Mouse (Mus musculus) adrenal gland, adult 8-10 months (tissue): ENCODE data around the gene Tor4a. TPM values are rescaled to one million over a fixed set of nuclear protein-coding genes. Genes with fewer than 3 reads are reported as not detected.
A peak's percentile ranks its signal among the peaks of the same experiment; 100 is the strongest.

Source experiments
- DNase-seq: peaks from one replicate; pipeline ENCODE4 v3.0.0; 2022
- total RNA-seq, 4 experiments: library from RNA; stranded (reverse); gene quantifications; 2 replicates each; pipeline ENCODE4 v1.2.4; 2022

The Tor4a gene
- total RNA-seq, 4 experiments from 2014 or later: 27.4 to 35.0 (median 31.7) TPM

GRCm38 (mm10) chr2:25224766-25225752 is 28.4 kb upstream of the Tor4a start:
- peak; percentile 100 for DNase-seq

GRCm38 (mm10) chr2:25224492-25224765 is 27.7 kb upstream of the Tor4a start, which contains the start of gene Tubb4b:
Gene Tubb4b (minus strand): TSS chr2:25224702.
- DNase-seq: no peak

- DNase-seq: peak; percentile 86
These were observed 27.2 kb upstream of the Tor4a start for GRCm38 (mm10) chr2:25223681-25224491.

- no peak for DNase-seq
These were observed 24.7 kb upstream of the Tor4a start for GRCm38 (mm10) chr2:25221331-25221772.

- no peak for DNase-seq
These were observed 21.8 kb upstream of the Tor4a start, which contains the start of gene Fam166a for GRCm38 (mm10) chr2:25218445-25218844. Gene Fam166a (plus strand): TSS chr2:25218745.

- no peak for DNase-seq
These were observed 21.0 kb upstream of the Tor4a start for GRCm38 (mm10) chr2:25217666-25218065.

GRCm38 (mm10) chr2:25214444-25214843 is 17.8 kb upstream of the Tor4a start, which contains the start of gene Stpg3:
Gene Stpg3 (minus strand): TSS chr2:25214637.
- DNase-seq: no peak

- DNase-seq: no peak
These were observed 16.7 kb upstream of the Tor4a start for GRCm38 (mm10) chr2:25213266-25213865.

DNA sequence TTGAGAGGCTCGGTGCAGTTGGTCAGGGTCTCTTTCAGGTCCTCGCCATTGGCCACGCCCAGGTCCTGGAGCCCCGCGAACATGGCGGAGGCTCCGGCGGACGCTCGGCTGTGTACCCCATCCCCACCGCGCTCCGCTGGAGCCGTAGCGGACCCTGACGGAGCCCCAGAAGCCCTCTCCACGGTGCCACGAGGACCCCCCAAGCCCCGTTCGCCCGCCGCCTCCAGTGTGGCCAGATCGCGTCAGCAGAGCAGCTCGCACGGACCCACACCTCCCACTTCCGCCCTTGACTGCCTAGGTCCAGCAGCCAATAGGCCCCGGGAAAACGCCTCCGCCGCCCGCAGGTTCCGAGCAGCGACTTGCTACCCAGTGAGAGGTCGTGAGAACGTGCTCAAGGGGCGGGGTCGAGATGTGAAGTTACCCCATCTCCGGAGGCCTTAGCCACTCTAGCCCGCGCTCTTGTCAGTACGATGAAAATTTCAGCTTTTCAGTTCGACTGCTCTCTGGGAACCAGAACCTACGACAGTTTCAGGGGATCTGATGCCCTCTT is 14.5 kb upstream of the Tor4a start, which contains the start of gene Nelfb:
Gene Nelfb (minus strand): TSS at position 369 of the 550 bp plus-strand sequence.
- DNase-seq: peak; percentile 86

GRCm38 (mm10) chr2:25210686-25211085 is 14.0 kb upstream of the Tor4a start:
- no peak for DNase-seq

DNA sequence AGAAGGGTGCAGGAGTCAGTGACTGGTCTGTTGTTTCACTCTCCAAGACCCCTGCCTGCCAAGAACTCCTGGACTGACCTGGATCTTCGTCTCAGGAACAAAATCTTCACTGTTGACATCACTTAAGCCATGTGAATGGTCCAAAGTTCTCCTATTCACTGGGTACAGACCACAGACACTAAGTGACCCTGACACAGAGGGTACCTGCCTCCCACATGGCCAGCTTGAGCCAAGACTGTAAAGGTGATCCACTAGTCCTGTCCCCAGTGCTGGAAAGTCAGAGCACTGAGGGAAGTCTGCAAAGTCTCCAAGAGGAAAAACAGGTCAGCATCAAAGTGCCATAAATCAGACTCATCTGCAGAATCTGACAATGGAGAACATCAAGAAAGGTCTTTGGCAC is 10.9 kb upstream of the Tor4a start:
- DNase-seq: no peak

DNA sequence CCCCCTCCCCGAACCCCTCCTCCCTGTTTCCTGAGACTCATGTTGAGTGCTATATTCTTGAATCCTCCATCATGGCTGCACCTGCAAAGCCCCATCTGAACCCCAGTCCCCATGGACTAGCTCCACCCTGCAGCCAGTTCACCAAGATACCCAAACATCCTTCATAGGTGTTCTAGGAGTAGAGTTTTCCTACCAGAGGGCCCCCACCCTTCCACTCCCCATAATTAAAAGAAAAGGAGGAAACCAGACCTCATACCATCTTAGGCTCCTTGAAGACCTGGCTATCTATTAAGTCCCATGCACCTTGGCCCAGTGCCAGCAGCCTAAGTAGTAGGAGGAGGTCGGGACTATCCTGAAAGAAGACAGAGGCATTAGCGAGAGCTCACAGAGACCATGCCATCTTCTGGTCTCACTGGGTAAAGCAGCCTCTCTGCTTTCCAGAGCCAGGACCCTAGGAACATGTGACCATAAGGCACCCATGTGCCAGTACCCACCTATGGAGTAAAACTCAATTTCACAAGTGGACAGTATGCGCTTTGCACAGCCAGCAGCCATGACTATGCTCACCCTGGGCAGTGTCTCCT is 7.0 kb upstream of the Tor4a start:
- DNase-seq: no peak

DNA sequence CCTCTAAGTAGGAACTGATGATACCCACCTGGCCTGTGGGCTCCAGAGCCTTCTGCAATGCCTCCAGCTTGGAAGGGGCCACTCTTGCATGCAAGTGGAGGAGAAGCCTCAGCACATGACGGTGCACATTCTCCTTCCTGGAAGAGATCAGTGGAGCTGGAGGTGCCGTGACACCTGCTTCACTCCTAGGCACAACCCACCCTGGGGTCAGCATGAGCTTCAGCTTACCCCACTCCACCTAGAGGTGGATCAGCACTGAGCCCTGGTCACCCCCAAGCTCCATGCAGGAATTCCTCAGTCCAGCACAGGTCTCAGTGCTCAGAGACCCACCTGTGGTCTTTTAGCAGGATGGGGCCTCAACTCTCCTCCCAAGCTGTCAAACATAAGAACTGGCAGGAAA is 3.9 kb upstream of the Tor4a start:
- no peak for DNase-seq

- DNase-seq: no peak
These were observed 1.3 kb upstream of the Tor4a start for GRCm38 (mm10) chr2:25197946-25198345.

GRCm38 (mm10) chr2:25197191-25197590 is 505 bp upstream of the Tor4a start:
- no peak for DNase-seq

GRCm38 (mm10) chr2:25195211-25196156 is 1.2 kb downstream of the Tor4a start:
- peak; percentile 79 for DNase-seq

GRCm38 (mm10) chr2:25194486-25195171 is 2.1 kb downstream of the Tor4a start:
- no peak for DNase-seq

- no peak for DNase-seq
These were observed 2.7 kb downstream of the Tor4a start for GRCm38 (mm10) chr2:25194006-25194405.

GRCm38 (mm10) chr2:25193330-25193770 is 3.3 kb downstream of the Tor4a start:
- peak; percentile 76 for DNase-seq

DNA sequence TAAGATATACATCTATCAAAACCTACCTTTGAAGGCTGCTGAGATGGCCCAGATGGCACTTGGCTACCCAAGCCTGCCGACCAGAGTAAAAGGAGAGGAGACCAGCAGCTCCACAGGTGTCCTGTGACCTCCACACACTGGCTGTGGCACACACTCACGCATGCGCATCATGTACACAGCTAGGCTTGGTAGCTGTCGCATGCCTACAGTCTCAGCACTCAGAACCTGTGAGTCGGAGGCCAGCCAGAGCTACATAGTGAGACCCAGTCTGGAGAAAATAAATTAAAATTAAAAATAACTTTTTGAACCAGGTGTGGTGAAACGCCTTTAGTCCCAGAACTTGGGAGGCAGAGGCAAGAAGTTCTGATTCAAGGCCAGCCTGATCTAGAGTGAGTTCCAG is 8.8 kb downstream of the Tor4a start:
- no peak for DNase-seq
